Mouse (Mus musculus) embryo, embryonic 10.5 days (tissue): ENCODE data around the gene 1700018B08Rik.

ENCODE experiments used
- DNase-seq: peaks from one replicate; pipeline ENCODE4 v3.0.0-alpha.2; 2015; ENCODE audit warnings: low spot score

1700018B08Rik gene

GRCm38 (mm10) chr8:121511751-121512150 lies 32.4 kb downstream of the 1700018B08Rik start:
- no peak for DNase-seq

- DNase-seq = no peak
Observed at GRCm38 (mm10) chr8:121497621-121498020, 46.5 kb downstream of the 1700018B08Rik start.

GRCm38 (mm10) chr8:121491633-121492032 lies 52.5 kb downstream of the 1700018B08Rik start:
- no peak for DNase-seq

GRCm38 (mm10) chr8:121484072-121484782 lies 59.9 kb downstream of the 1700018B08Rik start:
- no peak for DNase-seq
